Mouse (Mus musculus): ENCODE data around the gene Ntn1.

DNA sequence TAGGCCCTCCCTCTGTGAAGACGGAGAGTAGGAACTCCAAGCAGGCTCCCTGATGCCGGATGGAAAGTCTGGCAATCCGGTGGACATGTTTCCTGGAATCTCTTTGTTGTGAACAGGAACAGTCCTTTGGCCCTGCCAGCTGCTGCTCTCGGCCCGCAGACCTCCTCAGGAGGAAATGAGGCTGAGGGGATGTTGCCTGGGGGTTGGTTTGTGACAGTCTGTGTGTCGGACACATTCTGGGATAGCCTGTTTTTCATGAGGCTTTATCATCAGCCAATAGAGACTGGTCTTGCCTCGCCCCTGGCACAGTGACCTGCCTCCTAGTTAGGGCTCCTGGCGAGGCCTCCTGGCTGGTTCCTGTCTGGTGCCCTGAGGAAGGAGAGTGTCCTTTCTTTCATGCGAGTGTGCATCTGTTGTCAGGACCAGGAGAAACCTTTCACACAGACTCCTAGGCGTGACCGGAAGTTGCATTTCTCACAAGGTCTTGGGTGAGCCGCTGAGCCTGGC lies 211.9 kb downstream of the Ntn1 start:
- TF ChIP-seq GATA1 (IDR thresholded peaks at IDR 0.05; ENCODE audit: low read length) (no peak), TAL1 (IDR thresholded peaks at IDR 0.05; ENCODE audit: low read length) (no peak)
